Mouse (Mus musculus) spleen, postnatal 10 days (tissue): ENCODE data around the gene Rbm46.

ENCODE experiments used
- DNase-seq, 2 experiments: peaks; one replicate each; pipeline ENCODE4 v3.0.0; 2021 to 2022; ENCODE audit warnings: low spot score in 2 of 2

Gene Rbm46

DNA sequence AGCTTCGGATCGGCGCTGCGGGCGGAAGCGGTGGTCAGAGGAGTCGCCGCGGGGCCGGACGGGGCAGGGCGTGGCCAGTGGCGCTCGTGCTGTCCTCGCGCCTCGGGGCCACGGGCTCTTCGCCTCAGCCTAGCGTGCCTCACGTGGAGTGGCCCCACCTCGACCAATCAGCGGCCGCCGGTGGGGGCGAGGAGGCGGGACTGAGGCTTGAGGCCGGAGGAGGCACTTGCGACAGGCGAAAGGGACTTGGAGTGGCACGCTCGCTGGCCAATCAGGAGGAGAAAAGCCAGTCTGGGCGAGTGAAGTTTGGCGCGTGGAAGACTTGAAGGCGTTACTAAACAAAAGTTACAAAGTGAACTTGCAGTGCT lies at the start of gene Rbm46:
Gene Rbm46, minus strand, starts transcription at position 112 of the 368 bp plus-strand sequence.
- DNase-seq, result peak in 1 of 2 experiments; percentile 31

GRCm38 (mm10) chr3:82915632-82916031 lies 39.3 kb upstream of the Rbm46 start:
- no peak for DNase-seq

DNA sequence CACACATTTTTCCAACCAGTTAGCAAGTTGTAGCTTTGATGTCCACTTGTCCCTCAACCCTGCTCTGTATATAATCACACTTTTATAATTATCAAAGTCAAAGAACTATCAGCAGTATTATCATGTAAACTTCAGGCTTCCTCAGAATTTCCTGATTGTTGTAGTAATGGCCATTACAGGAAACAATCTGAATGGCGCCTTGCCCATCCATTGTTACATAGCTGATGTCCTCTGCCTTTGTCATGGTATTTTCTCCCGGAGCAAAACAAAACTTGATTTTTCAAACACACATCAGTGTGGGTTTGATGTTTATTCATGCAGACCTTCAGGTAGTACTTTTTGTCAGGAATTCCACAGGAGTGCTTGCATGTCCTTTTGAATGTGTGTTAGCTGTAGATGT lies 32.4 kb upstream of the Rbm46 start:
- DNase-seq, result no peak

DNA sequence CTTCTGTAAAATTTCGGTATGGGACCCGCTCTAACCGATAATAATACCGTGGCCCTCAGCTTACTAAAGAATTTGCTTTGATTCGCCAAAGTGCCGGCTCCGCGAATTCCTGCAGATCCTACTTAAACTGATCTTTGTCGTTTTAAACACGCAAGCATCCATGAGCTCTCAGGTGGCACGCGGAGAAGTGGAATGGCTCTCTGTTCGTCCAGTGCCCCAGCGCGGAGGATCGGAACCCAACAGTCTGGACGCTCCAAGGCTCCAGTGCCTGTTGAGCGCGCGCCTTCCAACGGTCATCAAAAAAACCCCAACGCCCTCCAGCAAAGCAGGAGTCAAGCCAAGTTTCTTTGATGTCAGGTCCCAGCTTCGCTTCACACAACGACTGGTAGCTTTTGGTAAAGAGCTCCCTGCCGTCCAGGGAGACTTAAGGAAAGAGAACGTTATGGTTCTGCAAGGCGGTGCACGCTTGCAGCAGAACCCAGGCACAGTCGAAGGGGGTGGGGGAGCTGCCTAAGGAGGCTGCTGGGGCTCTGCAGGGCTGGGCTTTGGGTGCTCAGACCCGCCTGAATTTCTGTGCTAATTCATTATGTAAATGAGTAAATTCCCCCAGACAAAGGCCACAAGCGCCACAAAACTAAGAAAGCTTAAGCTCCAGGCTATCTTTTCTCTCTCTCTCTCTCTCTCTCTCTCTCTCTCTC lies 28.1 kb upstream of the Rbm46 start:
- no peak for DNase-seq

DNA sequence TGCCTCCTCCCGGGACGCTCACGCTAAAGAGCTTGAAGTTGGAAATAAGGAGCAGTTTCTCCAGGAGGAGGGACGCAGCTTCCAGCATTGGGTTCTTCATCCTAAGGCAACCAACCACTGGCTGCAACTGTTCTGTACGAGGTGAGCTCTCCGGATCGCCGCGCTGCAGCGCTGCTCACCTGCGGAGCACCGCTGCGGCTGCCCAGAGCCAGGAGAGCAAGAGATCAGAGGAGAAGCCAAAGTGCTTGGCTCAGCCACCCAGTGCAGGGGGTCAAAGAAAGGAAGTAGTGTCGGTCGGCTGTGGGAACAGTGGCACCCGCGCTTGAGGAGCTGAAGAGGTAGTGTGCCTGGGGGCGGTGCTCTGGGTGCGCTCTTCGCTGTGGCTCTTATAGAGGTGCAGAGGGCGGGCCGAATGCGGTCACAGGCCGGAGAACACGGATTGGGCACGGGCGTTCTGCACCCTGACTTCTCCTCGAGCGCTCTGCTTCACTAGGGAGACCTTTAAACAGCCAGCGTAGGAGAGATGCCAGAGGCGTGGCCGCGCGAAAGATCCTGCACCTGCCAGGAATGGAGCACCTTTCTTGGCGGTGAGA lies 27.4 kb upstream of the Rbm46 start, which contains the start of gene Lrat:
Gene Lrat, minus strand, starts transcription at position 361 of the 593 bp plus-strand sequence.
- DNase-seq, result no peak

DNA sequence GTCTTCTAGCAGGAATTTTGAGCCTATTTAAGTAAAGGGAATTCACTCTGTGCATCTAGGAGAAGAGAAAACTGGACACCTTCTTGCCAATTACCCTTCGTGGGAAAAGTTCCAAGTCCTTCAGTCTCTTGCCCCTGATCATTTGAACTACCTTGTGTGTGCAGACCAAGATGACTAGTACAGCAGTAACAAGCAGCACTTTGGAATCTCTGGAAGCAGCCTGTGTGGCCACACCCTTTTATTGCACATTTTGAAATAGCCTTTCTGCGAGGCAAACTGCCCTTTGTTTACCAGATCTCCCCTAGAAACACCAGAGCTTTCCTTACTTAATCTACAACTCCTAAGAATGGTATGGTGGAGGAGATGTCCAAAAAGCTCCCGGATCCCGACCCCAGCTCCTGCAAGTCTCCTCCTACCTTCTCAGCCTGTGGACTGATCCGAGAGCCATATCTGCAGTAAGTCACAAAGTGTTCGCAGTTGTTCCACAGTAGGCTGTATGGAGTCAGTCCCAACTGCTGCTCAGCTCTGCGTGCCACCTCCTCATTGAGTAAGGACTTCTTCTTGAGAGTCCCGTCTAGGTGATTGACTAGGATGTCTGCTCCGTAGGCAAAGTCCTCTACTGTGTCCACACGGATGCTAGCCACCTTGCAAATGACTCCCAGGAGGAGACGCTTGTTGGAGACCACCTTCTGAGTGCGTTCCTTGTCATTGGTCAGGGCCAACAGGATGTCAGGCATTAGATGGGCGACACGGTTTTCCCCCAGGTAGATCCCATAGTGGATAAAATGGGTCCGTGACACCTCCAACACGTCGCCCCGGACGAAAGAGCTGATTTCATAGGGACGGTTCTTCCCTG lies 26.7 kb upstream of the Rbm46 start:
- DNase-seq, result no peak

- DNase-seq, result no peak
These were observed 12.6 kb upstream of the Rbm46 start for GRCm38 (mm10) chr3:82888842-82889241.

GRCm38 (mm10) chr3:82877258-82877657 lies 975 bp upstream of the Rbm46 start:
- no peak for DNase-seq

DNA sequence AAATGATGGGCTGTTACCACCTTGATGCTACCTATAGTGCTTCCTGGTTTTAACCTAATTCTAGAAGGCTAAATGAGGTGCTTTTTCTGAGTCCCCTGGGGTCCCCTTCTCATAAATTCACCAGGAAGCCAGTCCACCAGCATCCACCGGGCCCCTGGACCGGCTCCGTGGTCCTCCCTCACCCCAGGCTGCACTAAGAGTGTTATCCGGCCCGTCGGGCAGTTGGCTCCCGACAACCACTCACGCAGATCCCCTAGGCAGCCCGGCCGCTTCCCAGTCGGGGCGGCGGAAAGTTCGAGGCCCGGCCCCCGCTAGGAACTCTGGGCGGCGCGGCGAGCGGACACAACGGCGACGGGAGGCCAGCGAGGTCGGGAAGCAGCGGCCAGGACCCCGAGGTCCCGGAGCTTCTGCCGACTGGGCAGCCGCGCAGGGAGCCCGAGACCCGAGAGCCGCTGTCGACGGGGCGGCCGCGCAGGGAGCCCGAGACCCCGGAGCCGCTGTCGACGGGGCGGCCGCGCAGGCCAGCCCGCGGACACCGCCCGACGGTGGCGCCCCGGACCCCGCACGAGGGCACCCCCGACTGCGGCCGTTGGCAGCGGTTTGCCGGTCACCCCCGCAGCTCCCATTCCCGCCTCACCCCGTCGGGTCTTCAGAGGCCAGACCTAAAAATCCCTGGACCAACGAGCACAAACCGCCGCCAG lies 462 bp downstream of the Rbm46 start:
- no peak for DNase-seq

DNA sequence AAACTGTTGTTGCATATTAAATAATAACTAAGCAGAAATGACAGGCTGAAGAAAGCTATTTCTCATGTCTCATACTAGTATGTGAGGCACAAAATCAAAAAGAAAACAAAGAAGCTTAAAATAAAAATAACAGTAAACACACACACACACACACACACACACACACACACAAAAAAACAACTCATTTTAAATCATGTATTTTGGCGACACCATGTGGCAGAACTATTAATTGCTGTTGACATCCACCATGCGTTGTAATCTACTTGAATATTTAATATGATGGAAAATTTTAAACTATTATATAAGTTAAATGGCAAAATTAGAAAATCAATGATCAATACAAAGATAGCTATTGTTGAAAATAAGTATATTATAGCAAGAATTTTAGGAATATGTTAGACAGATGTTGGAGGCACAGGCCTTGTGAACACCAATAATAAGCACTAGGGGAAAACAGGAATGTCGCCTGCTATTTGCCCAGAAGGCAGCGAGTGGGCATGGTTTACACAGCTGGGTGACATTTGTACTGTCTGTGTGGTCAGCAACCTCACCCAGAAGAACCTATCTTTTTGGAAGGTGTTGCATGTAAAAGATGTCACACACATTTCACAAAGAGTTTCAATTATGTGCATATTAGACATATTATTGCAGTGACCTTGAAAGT lies 18.7 kb downstream of the Rbm46 start:
- no peak for DNase-seq

- no peak for DNase-seq
These were observed 51.1 kb downstream of the Rbm46 start for GRCm38 (mm10) chr3:82825165-82825564.

DNA sequence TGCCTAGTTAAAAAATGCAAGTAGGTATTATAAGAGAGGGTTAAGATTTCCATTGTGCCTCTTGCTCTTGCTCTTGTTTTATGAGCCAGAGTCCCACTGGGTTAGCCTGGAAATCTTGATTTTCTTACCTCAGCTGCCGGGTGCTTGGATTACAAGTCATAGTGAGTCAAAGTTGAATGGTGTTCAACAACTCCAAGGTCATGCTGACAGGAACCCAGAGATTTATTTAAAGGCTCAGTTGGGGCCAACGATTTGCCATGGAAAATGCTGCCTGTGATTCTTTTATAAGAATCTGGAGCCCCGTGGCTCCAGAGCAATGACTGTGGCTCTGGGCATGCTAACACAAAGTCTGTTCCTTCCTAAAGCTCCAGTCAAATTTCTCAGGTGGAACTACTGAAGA lies 64.4 kb downstream of the Rbm46 start:
- DNase-seq, result no peak

GRCm38 (mm10) chr3:82810334-82811120 lies 65.8 kb downstream of the Rbm46 start:
- DNase-seq, result no peak

- DNase-seq, result no peak
These were observed 66.5 kb downstream of the Rbm46 start for GRCm38 (mm10) chr3:82809769-82810168.

DNA sequence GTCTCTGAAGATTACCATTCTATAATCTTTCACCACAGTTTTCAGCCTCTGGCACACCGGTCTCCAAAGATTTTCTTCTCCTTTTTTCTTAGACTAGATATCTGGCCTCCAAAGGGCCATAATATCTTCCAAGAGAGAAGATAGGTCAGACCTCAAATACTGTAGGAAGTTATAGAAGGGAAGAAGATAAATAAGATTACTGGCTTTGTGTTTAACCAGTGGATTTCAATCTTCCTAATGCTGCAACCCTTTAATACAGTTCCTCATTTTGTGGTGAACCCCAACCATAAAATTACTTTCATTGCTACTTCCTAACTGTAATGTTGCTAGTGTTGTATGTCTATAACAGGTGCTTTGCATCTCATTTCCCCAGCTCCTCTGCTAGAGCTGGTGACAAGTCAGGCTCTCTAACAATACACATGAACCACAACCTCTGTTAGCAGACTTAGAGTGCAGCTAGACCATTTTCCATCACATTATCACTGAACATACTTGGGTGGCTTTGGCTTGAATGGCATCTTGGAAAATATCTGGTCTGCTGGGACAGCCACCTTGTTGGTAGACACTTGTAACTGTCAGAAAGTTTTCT lies 67.9 kb downstream of the Rbm46 start:
- DNase-seq, result no peak

DNA sequence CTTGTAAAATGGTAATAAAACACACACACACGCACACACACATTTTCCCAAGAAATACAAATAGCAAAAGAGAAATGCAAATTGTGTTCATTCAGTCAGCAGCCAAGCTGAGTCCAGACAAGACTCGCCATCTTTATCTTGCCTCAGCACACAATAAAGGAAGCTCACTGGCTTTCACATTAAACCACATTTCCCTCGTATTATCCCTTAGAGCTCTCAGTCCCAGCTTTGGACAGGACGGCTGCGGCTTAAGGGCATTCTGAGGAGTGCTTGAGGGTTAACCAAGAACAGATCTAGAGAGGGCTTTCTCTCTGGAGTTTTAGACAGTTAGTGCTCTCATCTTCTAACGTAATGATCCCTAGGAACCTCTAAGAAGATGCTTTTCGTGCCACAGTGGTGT lies 71.0 kb downstream of the Rbm46 start:
- no peak for DNase-seq

DNA sequence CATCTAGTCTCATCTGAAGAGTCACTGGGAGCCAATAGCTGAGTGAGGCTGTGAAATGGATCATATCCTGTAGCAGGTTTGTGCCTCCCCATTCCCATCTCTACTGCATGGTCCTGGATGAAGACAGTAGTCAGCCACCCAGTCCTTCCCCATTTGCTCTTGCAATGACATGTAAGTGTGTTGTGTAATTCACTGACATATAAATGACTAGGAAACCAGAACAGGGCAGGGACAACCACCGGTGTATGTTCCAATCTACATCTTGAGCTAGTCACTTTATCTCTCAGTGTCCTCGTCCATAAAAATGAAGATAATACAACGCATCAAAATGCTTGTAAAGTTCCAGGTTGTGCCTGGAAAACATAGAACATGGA lies 75.8 kb downstream of the Rbm46 start:
- DNase-seq, result no peak

GRCm38 (mm10) chr3:82799735-82800469 lies 76.4 kb downstream of the Rbm46 start:
- no peak for DNase-seq

DNA sequence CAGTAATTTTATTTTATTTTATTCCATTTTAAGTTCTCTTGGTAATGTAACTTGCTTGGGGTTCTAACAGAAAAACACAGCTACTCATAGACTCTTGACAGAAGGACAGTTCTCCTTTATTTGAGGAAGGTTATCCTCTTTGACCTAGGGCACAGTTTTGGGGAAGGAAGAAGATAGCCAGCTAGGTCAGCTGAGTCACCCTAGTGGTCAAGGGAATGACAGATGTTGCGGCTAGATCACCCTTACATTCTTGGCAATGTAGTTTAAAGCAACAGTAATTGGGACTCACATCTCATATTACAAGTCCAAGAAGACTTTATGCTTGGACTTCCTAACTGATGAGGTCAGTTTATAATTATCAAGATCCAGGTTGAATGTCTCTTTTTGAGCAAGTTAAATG lies 82.6 kb downstream of the Rbm46 start:
- DNase-seq, result no peak

DNA sequence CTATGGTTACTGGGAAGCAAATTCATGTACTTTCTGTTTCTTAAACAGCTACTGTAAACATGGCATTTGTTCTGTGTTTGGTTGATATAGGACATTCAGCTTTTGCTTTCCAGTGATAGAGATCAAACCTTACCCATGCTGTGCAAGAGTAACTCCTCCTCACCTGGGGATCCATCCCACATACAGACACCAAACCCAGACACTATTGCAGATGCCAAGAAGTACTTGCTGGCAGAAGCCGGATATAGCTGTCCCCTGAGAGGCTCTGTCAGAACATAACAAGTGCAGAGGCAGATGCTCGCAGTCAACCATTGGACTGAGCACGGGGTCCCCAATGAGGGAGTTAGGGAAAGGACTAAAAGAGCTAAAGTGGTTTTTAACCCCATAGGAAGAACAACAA lies 84.6 kb downstream of the Rbm46 start:
- DNase-seq, result no peak
